Mouse (Mus musculus) spleen, postnatal 4 days (tissue): ENCODE measurements around the gene Dclk1.

ENCODE experiments used
- DNase-seq, 2 experiments: peaks; one replicate each; pipeline ENCODE4 v3.0.0; 2022; ENCODE audit warnings: low spot score in 2 of 2

The Dclk1 gene

GRCm38 (mm10) chr3:55449148-55449547 is 207.0 kb downstream of the Dclk1 start:
- DNase-seq = no peak

GRCm38 (mm10) chr3:55451035-55451434 is 208.9 kb downstream of the Dclk1 start:
- no peak for DNase-seq

- DNase-seq = no peak
These were observed 209.7 kb downstream of the Dclk1 start for GRCm38 (mm10) chr3:55451877-55452276.

GRCm38 (mm10) chr3:55452464-55452863 is 210.3 kb downstream of the Dclk1 start:
- DNase-seq = no peak

DNA sequence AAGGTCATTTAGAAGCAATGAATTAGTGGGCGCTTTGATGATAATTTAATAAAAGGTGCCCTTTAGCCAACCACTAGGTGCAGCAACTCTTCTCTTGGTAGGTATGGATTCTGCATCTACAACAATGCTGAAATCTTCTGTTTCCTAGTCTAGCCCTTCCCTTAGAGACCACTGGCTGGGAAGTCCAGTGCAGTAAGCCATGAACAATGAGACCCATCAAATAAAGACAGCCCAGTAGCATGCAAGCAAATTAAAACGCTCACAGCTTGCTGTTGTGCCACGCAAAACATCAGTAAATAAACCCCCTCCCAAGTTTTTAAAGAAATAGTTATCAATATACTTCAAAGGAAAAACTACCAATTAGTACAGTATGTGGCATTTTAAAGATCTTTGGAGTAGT is 218.9 kb downstream of the Dclk1 start:
- DNase-seq = no peak

DNA sequence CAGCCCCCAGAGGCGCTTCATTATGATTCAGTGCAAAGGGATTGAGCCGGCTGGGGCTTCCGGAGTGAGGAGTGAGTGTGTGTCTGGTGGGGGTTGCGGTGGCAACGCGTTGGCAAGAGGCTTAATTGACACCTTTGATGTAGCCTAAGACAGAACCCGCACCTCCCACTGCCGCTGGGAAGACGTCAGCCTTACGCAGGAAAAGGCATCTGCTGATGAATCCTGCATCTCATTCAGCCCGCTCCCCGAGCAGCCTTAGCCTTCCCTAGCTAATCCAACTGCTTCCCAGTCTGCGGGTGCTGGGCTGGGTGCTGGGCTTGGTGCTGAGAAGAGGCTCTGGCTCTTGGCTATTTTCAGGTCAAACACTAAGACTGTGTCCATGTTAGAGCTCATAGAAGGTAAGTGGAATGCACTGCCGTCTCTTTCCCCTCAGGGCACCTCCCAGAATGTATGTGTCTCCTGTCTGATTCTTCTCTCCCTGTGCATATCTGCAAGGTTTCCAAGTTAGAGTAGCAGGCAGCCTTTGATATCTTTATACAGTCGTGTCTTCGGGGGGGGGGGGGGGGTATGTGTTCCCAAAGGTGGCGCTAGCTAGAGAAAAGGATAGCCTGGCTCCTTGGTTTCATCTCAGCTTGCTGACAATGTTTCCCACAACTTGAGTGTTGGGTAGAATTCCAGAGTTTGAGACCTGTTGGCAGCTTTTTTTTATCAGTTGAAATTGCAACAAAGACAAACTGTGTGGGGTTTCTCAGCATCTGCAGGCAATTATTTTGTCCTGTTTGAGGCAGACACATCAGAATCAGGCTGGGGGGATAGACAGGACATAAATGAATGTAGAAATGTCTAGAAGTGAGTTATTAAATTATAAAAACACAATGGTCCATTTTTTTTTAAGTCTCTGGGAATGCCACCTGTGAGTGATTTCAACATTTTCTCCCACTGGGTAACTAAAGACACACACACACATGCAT is 219.8 kb downstream of the Dclk1 start:
- DNase-seq = no peak

- DNase-seq = no peak
These were observed 220.9 kb downstream of the Dclk1 start for GRCm38 (mm10) chr3:55462904-55463668.

DNA sequence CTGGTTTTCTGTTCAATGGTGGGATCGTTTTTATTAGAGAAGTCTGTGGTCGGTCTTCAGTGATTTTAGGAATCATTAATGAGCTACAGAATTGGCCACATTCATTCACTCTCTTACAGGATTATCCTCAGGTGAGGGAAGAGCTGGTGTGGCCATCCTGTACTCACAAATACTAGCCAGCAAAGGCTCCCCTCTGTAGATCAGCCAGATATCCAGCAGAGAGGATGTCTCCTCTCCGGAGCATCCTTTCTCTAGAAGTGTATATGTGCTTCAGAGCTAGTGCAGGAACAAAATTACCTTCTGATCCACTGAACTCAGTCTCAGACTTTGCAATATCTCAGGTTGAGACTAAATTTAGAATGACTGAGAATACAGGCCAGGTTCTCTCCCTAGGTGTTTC is 222.1 kb downstream of the Dclk1 start:
- no peak for DNase-seq

DNA sequence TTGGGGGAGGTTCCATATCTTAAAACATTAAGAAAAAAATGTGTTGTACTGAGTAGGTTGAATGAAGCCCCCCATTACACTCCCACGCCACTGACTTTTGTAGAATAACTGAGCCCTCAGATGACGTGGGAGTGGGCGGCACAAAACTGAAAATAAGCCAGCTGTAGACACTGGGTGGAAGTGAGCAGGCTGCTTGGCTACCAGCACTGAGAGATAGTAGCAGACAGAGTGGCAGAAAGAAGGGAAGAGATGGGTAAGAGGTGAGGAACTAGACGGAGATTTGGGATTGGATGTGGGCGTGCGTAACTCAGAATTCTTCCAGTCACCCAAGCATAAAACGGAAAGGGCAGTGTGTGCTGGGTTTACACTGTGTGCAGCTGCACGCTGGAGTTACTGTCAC is 223.6 kb downstream of the Dclk1 start:
- DNase-seq = no peak

GRCm38 (mm10) chr3:55466348-55466747 is 224.2 kb downstream of the Dclk1 start:
- DNase-seq = no peak

- DNase-seq = no peak
These were observed 229.9 kb downstream of the Dclk1 start, which contains the start of gene Gm21954 for GRCm38 (mm10) chr3:55472110-55472509. Gene Gm21954, minus strand, starts transcription at chr3:55472210.

- no peak for DNase-seq
These were observed 231.0 kb downstream of the Dclk1 start for GRCm38 (mm10) chr3:55473146-55473545.

DNA sequence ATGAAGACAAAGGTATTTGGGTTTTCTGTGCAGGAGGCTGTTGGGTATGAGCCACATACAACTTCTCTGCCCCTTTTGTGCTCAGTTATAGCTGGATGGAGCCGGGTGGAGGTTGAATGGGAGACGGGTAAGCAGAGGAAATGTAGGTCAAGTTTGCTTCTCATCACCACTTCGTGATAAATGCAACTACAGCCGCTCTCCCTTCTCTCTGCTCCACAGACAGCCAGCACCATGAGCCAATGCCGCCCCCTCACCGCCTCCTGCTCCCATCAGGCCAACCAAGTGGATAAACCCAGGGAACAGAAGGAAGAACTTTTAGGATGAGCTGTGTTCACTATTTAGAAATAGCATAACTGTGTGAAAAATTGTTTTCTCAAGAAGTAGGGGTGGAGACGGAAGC is 234.5 kb downstream of the Dclk1 start:
- DNase-seq = no peak

DNA sequence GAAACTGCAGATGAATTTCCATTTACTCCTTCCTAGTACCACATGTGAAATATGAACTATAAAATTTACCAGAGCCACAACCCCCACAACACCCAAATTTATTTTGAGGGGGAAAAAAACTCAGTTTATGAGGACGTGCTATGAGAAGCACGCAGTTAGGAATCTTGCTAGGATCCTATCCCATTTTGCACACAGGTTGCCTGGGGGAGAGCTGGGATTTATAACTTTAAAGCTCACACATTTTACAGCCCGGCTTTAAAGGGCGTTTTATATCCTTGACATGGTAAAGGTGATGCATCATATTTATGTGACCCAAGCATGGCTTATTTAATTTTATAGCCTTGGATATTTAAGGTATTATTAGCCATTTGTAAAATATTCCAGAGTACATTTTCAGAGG is 237.1 kb downstream of the Dclk1 start:
- DNase-seq = no peak

GRCm38 (mm10) chr3:55481140-55481539 is 239.0 kb downstream of the Dclk1 start:
- no peak for DNase-seq

- no peak for DNase-seq
These were observed 241.2 kb downstream of the Dclk1 start for GRCm38 (mm10) chr3:55483328-55483727.

GRCm38 (mm10) chr3:55489231-55489990 is 247.2 kb downstream of the Dclk1 start:
- DNase-seq = no peak

DNA sequence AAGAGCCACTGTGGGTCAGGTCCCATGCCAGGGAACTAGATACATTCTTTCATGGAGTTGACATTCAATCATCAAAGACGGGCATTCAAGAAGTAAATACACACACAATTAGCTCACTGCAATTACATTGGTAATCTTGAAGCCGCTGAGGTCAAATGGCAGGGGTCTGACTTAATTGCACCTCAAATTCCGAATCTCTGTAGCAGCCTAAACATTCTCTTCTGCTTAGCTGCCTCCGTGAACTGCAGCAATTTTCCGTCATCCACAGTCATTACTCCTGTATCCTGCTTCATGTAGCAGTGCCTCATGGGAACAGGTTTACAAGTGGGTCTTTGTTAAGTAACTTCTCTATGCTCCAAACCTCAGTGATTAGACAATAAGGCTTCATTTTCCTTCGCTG is 249.9 kb downstream of the Dclk1 start:
- no peak for DNase-seq

DNA sequence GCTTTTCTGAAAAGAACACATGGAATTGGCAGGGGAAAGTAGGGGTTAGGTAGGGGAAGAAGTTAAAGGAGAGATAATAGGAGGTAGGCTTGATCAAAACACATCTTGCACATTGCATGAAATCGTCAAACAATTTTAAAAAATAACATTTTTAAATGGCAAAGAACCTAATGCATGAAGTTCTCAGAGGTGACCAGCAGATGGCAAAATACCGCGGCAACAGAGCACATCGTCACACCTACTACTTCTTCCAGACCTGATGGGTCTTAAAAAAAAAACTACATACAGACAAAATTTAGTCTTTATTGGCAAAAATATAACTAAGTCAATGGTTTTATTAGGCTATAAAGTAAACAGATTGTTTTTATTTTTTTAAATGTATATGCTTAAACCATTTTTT is 252.2 kb downstream of the Dclk1 start:
- DNase-seq = no peak

GRCm38 (mm10) chr3:55495231-55495630 is 253.1 kb downstream of the Dclk1 start:
- DNase-seq = no peak

- no peak for DNase-seq
These were observed 253.7 kb downstream of the Dclk1 start for GRCm38 (mm10) chr3:55495866-55496265.

GRCm38 (mm10) chr3:55496462-55496941 is 254.3 kb downstream of the Dclk1 start:
- DNase-seq = no peak
